Mouse (Mus musculus) layer of hippocampus, postnatal 25 days (tissue): ENCODE measurements around the gene Tchp. TPM values are rescaled to one million over a fixed set of nuclear protein-coding genes. Genes with fewer than 3 reads are reported as not detected.

Source experiments
- DNase-seq, 2 experiments: peaks; one replicate each; pipeline ENCODE4 v3.0.0; 2022; ENCODE audit warnings: mixed read lengths in 2 of 2, low spot score in 1 of 2; ENCODE audit errors: extremely low spot score in 1 of 2
- total RNA-seq, 2 experiments: library from RNA; stranded (reverse); gene quantifications; 2 replicates each; pipeline ENCODE4 v1.2.3; 2021

The Tchp gene
- total RNA-seq, 2 experiments from 2014 or later = 9.3 to 14.4 TPM

DNA sequence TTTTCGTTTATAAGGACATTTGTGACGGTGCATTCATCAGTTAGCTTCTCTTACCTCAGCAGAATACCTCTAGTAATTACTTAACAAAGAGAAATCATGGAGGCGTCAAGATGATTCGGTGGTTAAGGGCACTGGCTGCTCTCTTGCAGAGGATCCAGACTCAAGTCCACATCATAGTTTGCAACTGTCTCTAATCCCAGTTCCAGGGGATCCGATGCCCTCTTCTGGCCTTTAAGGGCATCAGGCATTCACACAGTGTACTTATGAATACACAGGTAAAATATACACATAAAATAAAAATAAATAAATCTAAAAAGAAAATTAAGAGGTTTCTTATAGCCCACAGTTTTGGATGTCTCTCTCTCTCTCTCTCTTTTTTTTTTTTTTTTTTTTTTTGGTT is 11.8 kb upstream of the Tchp start:
- no peak for DNase-seq

DNA sequence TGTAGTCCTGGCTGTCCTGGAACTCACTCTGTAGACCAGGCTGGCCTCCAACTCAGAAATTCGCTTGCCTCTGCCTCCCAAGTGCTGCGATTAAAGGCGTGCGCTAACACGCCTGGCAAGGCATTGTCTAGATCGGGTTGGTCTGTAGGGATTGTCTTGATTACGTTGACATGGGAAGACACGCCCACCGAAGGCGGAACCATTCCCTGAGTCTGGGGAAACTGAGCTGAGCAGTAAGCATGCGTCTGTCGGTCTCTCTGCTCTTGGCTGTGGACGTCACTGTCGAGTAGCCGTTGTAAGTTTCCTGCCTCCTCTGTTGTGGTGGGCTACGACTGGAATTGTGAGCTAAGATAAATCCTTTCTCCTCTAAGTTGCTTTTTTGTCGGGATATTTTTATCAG is 10.6 kb upstream of the Tchp start:
- no peak for DNase-seq

DNA sequence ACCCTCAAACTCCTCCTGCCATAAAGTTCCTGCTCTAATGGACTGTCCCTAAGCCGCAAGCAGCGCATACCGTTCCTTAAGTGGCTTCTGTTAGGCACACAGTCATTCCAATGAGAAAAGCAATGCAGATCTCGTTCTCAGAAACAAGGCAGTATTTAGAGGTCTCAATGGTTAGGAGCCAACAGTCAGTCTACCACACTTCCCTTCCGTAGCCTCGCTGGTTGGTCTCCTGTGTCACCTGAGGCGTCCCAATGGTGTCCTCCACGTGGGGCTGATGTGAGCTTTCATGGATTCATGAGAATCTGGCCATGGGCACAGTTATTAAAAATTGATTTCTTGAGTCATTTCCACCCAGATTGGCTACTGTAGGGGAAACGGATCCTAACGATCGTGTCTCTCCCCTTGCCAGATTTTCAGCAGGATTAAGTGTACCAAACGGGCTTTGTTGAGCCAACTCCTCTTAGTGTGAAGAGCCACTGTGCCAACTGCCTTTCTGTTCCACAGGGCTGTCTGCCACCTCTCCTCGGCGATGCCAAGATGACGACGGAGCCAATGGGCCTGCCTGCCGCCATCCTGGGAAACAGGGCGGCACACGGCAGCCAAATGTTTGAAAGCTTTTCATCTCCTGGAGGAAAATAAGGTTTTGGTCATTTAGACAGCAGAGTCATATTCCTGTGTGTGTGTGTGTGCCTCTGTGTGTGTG is 9.4 kb upstream of the Tchp start:
- DNase-seq = peak; percentile 68 to 72

DNA sequence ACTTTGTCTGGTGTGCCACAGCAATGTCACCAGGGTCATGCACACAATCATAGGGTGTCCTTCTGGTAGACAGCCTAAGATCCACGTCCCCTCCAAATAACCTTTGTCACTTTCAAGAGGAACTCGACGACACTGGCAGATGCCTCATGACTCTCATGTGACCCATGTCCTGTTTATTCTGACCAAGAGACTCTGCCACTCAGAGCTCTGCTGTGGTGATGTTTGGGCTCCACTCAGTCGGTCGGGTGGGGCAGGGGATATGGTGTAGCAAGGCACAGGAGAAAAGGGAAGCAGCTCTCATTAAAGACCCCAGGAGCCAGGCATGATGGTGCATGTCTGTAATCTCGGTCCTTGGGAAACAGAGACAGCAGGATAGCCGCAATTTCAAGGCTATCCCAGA is 8.5 kb upstream of the Tchp start:
- no peak for DNase-seq

DNA sequence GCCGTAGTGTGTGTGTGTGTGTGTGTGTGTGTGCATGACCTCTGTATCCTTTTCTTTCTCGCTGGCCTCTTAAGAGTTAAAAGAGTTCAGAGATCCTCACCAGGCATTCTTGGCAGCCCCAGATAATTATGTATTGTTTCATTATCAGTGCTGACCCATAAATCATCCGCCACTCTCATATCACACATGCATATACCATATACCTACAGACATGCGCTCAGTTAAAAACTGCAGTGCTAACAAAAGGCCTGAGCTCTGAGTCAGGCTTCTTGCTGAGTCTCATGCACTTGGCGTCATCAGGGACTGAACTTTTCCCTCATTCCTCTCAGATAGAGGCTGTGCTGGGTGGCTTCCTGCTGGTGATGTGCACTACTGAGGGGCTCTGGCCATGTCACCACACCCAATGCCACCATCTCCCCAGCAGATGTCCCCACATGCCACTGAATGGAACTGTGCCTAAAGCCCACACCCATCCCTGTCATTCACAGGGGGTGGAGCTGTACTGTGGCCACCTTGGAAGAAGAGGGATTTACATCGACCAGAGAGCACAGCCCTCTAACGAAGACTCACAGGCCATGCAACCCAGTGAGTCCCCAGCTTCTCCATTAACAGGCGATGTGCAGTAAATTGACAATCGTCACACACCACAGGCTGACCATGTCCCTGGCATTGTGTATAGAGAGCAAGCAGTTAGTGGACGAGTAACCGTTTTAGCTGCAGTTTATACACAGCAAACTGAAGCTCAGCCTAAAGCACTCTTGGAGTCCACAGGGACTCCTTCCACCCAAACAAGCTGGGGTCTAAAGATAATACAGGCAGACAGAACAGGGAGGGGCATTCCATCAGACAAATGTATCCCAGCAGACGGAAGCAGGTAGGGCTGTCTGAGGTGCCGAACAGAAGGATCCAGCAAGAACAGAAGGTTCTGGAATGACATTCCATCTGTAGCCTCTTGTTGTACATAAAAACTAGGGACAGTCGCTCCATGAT is 4.9 kb upstream of the Tchp start:
- DNase-seq = no peak

DNA sequence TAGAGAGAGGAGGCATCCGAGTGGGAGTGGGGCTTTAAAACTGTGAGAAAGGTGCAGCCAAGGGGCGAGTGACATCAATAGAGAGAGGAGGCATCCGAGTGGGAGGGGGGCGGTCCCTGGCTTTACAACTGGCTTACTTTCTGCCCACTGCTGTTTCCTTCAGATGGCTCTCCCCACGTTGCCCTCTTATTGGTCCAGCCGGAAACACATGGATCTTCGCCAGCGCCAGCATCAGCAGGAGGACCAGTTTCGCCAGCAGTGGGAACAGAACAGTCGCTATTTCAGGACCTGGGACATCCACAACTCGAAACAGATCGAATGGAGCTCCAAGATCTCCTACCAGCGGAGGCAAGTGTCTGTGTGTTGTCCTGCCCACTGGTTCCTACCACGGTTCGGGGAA is 931 bp downstream of the Tchp start:
- DNase-seq = no peak

DNA sequence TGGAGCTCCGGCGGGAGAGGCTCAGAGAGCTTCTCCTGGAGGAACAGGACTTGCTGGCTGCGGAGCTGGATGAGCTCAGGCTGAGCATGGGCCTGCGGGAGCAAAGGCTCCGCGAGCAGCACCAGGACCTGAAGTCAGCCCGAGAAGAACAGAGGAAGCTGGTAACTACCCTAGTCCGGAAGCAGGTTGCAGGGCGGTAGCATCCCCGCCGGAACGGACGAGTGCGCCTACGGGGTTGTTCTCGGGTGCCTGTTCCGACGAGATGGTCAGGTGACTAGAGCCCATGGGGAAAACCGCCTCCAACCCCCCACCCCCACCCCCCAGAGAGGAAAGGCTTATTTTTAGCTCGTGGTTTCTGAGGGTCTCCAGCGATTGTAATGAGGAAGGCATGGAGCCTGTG is 1.8 kb downstream of the Tchp start:
- no peak for DNase-seq

DNA sequence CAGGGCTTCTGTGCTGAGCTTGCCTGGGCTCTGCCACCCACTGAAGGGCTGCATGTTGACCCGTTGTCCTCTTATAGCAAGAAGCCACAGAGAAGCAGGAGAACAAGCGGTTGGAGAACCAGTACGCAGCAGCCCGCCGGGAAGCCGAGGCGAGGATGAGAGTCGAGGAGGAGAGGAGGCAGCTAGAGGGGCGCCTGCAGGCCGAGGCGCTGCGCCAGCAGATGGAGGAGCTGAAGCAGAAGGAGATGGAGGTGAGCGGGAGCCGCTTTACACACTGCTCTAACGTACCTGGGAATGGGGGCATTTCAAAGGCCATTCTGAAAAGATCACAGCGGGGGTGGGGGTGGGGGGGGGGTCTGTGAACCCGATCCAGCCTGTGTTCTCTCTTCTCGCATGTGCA is 7.0 kb downstream of the Tchp start:
- DNase-seq = no peak

DNA sequence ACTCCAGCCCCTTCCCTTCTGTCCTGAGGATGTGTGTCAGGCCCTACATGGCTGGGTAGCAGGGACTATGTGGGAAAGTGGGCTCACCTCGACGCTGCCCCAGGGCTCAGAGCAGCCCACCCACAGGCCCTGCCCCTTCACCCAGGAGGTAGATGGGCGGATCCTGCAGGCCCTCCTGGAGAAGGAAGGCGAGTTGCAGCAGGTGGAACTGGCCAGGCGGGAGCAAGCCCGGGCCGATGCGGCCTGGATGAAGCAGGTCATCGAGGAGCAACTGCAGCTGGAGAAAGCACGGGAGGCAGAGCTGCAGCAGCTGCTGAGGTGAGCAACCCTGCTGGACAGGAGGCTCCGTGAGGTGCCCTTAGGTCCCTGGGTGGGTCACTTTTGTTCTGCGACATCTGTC is 9.7 kb downstream of the Tchp start:
- no peak for DNase-seq

DNA sequence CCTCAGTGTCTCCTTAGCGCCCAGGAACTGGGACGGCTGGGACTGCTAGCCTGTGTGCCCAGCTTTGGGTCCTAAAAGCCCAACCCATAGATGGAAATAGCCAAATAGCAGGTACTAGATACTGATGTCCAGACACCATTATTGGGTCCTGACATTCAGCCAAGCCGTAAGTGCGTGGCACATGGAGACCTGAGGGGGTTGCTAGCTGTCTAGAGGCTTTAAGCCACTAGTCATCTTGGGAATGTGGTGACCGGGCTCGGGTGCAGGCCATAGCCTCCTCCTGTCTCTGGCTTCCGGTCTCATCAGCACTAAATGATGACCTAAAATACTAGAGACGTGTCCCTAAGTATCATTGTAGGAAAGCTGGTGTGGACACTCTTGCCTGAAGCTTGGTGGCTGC is 10.4 kb downstream of the Tchp start:
- no peak for DNase-seq

DNA sequence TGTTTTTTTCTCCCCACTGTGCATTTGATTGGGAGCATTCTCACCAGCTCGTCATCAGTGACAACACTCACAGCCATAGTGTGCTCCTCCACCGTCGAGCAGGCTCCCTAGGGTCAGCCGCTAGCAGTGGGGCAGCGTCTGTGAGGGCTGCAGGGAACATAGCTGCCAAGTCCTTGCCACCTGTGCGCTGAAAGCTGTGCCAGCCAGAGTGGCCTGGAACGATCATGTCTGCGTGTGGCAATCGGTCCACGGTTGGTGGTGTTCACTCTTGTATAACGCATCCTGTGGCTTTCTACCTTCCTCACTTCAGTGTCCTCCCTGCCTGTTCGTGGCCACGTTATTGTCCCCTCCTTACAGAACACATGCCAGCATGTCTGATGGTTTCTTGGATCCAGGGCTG is 10.9 kb downstream of the Tchp start:
- no peak for DNase-seq

DNA sequence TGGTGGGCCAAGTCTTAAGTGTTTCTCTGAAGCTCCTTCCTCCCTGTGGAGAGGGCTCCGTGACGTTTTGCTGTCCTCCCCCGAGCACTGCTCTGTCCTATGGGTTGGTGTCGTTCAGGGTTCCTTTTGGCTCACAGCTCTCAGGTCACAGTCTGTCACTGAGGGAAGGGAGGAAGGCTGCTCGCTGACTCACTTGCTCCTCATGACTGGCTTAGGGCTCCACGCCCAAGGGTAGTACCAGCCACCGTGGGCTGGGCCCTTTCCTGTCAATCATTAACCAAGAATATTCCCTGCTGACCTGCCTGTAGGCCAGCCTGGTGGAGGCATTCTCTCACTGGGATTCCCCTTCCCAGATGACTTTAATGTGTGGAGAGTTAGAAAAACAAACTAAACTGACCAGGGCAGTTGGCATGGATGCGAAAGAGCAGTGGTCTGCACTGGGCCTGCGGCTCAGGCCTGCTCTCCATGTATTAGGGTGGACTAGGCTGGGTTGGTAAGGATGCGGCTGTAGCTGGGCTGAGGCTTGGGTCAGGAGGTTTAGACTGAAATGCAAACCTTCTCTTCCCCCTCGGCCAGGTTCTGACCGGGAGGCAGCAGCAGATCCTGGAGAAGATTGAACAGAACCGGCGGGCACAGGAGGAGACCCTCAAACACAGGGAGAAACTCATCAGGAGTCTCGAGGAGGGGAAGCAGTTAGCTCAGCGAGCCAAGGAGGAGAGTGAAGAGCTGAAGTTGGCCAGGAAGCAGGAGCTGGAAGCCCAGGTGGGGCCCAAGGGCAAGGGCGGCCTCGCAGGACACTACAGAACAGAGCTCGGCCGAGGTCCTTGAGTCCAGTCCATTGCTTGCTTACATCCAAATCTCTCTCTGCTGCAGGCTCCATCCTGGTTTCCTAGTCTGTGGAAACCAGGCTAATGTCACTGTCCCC is 11.7 kb downstream of the Tchp start:
- no peak for DNase-seq

DNA sequence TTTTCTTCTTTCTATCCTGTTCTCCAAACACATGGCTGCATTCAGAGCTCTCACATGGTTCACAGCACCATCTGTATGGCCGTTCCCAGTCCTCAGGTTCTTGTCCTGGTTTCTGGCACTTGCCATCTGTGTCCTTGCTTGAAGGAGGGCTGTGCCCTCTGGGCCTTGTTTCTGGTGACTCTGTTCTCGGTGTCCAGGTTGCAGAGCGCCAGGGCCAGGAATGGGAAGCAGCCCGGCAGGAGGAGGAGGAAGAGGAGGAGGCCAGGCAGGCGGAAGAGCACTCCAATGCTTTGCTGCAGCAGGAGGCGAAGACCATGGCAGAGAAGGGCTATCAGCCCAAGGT is 12.3 kb downstream of the Tchp start:
- no peak for DNase-seq

DNA sequence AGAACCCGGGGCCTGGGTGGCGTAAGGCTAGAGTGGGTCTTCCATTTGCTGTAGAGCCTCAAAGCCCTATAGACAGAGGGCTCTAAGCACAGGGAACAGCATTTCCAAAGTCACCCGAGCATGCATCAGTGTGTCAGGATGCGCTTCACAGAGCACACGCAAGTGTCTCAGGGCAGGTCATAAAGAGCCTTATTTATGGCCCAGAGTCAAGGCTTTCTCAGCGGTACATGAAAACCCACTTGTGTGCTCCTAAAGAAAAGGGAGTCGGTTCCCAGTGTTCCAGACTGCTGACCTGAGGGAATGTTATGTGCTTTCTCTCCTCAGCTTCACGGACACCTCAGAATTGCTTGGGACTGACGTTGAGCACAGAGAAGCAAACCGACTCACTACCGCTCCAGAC is 13.2 kb downstream of the Tchp start:
- no peak for DNase-seq

DNA sequence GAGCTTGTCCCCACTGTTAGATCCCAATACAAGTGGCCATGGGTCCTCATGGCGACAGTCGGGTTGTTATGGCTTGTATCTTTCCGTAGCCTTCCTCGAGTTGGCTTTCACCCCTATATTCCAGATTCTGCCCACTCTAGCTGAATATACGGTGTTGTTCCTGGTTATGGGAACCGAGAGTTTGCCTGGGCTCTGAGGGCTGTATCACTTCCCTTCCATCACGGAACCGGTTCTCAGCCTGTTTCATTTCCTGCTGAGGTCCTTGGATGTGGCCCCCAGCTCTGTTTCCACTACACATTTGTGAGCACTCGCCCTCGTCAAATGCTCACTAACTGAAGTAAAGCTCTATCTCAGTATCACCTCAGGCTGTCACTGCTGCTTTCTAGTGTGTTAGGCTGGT is 14.4 kb downstream of the Tchp start:
- no peak for DNase-seq

DNA sequence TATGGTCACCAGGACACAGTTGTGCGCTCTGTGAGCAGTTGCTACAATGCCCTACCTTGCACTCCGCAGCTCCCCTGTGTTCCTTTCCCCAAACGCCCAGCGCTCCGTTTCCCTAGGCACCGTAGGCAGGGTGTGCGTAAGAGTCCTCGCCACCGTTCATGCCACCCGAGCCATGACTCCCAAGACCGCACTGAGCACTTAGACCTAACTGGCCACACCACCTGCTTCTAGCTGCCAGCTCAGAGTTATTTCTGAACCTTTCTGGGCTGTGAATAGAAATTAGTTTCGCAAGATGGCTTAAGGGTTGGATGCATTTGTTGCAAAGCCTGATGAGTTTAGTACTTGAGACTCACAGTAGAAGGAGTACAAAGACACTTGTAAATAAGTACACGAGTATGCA is 15.3 kb downstream of the Tchp start:
- DNase-seq = no peak

DNA sequence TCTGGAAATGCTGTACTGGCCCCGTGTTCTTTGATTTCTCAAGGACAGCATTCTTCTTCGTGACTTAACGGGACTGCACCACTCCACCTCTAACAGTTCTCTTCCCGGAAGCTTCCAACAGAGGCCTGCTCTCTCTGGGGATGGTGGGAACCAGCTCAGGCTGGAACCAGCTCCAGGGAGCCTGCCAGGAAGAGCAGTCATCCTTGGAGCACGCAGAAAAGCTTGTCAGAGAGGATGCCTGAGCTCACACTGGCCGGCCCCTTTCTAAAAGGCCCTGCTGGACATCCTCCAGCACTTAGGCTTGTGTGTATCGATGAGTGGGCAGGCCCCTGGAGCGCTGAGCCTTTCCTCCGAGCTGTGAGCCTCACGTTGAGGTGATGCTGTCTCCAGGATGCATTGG is 20.6 kb downstream of the Tchp start:
- no peak for DNase-seq

DNA sequence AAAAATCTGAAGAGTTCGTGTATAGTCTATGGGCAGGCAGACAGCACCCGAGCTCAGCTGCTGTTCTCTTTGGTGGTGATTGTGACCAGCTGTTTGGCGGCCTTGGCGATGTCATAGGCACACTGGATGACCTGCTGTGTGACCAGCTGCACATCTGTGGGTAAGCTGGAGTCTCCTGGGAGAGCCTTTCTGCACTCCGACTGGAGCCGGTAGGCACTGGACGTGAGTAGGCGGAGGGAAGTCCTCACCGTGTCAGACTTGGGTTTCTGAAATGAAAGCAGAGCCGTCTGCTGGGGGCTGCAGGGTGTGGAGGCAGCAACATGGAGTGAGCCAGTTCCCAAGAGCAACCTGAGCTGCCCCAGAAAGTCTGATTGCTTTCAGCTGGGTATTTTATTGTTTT is 22.6 kb downstream of the Tchp start:
- DNase-seq = no peak

DNA sequence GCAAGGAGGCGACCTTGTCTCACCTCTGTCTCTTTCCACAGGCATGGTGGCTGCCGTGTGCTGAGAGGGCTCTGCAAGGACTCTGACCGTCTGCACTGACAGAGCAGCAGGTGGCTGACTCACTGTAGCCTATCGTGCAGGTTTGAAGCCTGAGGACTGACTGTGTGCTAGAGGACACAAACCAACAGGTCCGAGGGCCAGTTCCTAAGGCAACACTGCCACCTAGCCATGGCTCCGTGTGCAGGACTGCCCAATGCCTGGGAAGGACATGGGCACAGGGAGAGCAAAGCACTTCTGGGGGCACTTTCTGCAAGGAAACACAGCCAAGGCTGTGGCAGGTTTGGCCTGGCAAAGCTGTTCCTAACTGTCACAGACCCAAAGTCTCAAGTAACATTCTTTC is 23.9 kb downstream of the Tchp start:
- no peak for DNase-seq

DNA sequence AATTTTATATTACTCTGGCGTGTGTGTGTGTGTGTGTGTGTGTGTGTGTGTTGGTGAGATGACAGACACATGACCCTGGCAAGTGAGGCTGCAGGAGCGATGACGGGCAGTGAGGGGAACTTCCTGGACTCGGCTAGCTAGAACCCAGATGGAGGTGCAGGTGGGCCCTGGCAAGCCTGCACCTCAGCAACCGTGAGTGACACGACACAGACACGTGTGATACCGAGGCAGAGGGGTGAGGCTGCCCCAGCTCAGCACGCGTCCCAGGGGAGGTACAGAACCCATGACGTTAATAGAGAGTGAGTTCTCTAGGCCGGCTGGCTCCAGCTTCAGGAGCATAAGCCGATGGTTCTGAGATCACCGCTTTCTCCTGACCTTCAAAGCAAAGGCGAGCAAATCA is 24.4 kb downstream of the Tchp start:
- DNase-seq = no peak

DNA sequence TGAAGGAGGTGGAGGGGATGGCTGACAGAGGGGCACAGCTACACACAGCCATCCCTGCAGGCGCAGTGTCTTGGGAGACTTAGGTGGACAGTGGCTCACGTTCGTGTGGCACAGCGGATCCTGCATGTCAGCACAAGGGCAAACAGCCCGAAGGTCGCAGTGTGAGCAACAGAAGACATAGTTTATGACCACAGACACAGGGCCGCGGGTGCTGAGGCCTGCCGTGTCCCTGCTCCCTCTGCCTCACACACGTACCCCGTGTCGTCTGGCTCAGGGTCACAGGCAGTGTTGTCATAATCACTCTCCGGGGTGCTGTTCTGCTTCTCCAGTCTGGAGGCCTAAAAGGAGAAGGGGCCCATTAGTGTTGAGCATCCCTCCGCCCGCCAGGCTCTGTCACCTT is 26.0 kb downstream of the Tchp start:
- DNase-seq = no peak
